Mouse (Mus musculus) skeletal muscle tissue, adult 2 months (tissue): ENCODE results near the gene Lipt1.

Experiments used
- DNase-seq: peaks from one replicate; pipeline ENCODE4 v3.0.0-alpha.2; 2012; ENCODE audit warnings: low read depth, low spot score

Lipt1 gene

GRCm38 (mm10) chr1:37899816-37900215 lies 28.3 kb downstream of the Lipt1 start:
- DNase-seq = no peak

GRCm38 (mm10) chr1:37900288-37900687 lies 28.8 kb downstream of the Lipt1 start:
- no peak for DNase-seq

GRCm38 (mm10) chr1:37903178-37903577 lies 31.6 kb downstream of the Lipt1 start:
- DNase-seq = no peak

- no peak for DNase-seq
Observed at GRCm38 (mm10) chr1:37912751-37913150, 41.2 kb downstream of the Lipt1 start.

GRCm38 (mm10) chr1:37916393-37916792 lies 44.9 kb downstream of the Lipt1 start, which contains the start of gene Lyg2:
Lyg2 (minus strand) TSS chr1:37916493.
- DNase-seq = no peak

GRCm38 (mm10) chr1:37917666-37918065 lies 46.1 kb downstream of the Lipt1 start:
- no peak for DNase-seq

- DNase-seq = no peak
Observed at GRCm38 (mm10) chr1:37918096-37918495, 46.6 kb downstream of the Lipt1 start.

GRCm38 (mm10) chr1:37922536-37922935 lies 51.0 kb downstream of the Lipt1 start:
- DNase-seq = no peak
